Mouse (Mus musculus) layer of hippocampus, postnatal 10 days (tissue): Measurements from ENCODE around the gene Lct. TPM values are rescaled to one million over a fixed set of nuclear protein-coding genes. Genes with fewer than 3 reads are reported as not detected.
"Not testable (repeated sequence)": the region's sequence is repeated elsewhere in the genome, so short reads cannot be mapped to it uniquely, and the experiment has no call there.

Experiments
- DNase-seq, 2 experiments: peaks; one replicate each; pipeline ENCODE4 v3.0.0; 2021; ENCODE audit warnings: low spot score in 2 of 2
- total RNA-seq, 2 experiments: library from RNA; stranded (reverse); gene quantifications; 2 replicates each; pipeline ENCODE4 v1.2.3; 2021

Lct gene
- total RNA-seq, 2 experiments from 2014 or later = 16.6 to 20.2 TPM

DNA sequence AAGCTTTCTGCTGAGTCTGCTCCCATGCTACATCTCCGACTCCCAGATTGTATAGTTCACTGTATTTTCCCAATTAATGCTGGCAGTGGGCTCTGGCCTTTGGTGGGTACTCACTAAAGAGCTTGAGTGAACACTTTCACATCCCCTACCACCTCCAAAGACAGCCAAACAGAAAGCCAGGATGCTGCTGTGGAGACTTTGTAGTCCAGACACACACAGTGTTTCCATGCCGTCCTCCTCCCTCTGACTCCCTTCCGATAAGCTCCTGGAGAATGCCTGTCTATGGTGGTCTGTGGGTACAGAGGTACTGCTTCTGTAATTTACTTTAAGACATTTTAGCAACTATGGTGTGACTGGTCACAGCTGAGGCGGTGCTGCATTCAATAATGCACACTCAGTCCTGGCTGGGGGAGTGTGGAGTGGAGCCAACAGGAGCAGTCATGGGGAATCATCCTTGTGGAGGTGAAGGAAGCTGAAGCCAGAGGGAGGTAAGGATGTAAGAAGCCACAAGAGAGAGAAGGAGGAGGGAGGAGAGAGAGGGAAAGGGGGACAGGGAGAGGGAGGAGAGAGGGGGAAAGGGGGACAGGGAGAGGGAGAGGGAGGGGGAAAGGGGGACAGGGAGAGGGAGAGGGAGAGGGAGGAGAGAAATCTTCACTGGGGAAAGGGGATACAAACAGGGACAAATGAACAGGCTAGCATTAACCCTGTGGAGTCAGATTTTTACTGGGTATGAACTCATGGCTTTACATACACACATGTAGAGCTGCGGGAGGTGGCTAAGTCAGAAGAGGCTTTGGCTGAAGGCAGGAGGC is 32.2 kb downstream of the Lct start:
- no peak for DNase-seq

DNA sequence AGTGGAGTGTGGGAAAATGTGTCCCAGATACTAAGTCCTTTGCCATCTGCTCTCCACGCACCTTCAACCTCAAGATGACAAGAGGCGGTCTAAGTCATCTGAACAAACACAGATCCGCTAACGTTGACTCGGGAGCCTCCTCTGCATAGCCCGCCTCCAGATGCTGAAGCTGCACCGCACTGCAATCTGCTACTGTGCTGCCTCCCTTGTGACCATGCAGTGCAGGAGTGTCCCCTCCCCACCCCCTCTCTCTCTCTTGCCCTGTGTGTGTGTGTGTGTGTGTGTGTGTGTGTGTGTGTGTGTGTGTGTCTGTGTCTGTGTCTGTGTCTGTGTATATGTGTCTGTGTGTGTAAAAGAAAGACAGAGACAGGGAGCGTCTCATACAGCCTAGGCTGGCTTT is 32.8 kb downstream of the Lct start:
- DNase-seq = no peak

DNA sequence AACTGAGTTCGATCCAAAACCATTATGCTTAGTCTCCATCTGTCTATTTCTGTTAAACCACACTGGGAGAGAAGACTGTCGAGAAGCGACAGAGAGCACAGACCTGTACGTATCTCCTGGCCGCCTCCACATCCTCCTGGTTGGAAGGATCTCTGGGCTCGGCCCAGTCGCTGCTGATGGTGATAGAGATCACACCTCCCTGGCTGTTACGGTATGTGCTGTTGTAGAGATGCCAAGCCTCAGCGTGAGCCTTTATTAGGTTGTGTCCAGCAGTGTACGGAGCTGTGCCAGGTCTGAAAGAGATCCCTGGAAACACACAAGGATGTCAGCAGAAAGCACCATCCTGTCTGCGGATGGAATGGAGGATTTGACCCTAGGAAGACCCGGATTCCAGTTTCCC is 34.6 kb downstream of the Lct start:
- DNase-seq = no peak

DNA sequence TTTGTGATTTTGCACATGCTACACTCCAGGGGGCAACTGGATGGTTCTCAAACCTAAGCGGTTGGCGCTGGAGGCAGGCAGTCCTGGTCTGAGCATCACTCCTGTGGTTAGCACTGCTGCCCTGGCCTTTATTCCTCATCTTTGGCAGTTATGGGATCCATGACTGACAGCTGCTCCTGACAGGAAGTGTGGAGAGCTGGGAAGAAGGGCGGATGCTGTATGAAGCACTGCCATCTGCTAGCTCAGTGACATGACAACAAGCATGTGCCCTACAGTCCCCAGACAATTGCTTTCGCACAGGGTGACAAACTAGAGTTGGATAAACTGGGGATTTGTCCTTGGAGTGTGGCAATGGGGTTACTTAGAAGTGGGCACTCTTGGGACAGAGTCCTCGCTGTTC is 37.8 kb downstream of the Lct start:
- DNase-seq = peak in 1 of 2 experiments; percentile 33

DNA sequence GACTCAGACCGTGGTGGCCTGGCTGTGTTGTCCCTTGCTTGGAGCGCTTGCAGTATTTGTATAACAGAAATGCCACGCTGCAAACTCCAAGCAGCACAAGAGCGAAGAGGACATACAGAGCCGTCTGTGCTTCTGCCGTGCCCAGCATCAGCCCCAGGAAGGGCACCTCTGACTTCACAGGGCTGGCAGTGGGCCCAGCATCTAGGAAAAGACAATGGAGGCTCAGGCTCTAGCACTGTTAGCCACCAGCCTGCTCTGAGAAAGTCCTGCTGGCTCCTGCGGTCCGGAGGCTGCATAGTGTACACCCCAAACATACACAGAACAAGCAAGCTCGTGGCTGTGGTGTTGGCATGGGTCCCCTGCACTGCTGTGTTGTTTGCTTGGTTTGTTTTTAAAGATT is 43.0 kb downstream of the Lct start:
- DNase-seq = no peak

DNA sequence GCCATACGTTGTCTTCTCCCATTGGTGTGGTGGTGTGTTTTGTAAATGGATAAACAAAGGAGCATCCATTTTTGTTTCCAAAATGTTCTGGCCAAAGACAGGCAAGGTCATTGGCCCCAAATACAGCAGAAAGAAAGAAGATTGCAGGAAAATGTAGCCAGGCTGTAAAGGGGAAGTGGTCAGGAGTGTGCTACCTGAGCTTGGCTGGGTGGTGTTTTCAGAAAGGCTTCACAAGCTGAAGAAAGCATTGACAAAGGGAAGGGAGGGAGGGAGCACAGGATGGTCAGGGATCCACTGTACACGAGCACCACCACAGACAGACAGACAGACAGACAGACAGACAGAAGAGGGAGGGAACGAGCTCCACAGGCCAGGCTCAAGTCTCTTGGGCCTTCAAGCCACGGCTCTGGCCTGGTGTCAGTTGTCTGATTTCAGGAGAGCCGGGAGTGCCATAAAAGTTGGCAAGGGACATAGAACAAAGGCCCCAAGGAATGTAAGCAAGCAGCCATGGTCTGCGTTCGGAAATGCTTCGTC is 43.9 kb downstream of the Lct start:
- no peak for DNase-seq

DNA sequence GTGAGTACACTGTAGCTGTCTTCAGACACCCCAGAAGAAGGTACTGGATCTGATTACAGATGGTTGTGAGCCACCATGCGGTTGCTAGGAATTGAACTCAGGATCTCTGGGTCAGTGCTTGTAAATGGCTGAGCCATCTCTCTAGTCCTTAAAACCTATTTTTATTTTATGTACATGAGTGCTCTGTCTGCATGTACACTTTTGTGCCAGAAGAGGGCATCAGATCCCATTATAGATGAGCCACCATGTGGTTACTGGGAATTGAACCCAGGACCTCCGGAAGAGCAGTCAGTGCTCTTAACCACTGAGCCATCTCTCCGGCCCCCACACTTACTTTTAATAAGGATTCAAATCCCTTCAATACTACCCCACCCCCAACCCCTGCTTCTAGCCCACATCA is 45.2 kb downstream of the Lct start:
- DNase-seq = no peak

DNA sequence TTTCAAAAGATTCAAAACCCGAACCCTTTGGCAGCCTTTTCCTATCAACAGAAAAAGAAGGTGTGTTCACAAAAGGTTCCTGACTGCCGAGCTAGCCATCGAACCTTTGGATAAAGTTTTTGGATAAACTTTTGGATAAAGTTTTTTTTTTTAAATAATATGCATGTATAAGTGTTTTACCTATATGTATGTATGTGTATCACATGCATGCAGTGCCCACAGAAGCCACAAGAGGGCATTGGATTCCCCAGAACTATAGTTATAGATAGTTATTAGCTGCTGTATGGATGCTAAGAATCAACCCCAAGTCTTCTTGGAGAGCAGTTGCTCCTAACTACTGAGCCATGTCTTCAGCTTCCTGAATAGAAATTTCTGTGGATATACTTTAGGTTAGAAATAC is 46.4 kb downstream of the Lct start:
- no peak for DNase-seq

DNA sequence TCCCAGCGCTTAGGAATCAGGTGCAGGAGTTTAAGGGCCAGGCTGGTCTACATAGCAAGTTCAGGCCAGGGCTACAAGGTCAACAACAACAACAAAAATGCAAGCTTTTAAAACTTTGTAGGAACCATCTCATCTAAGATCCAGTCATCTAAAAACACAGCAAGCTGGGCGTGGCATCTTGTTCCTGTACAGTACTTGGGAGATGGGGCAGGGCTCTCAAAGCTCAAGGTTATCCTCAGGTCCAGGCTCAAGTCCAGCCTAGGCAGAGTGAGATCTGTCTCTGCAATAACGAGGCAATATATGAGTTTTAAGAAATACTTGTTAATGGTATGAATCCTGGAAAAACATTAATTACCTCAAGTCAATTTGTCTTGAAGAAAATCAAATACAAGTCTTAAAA is 49.6 kb downstream of the Lct start:
- no peak for DNase-seq

DNA sequence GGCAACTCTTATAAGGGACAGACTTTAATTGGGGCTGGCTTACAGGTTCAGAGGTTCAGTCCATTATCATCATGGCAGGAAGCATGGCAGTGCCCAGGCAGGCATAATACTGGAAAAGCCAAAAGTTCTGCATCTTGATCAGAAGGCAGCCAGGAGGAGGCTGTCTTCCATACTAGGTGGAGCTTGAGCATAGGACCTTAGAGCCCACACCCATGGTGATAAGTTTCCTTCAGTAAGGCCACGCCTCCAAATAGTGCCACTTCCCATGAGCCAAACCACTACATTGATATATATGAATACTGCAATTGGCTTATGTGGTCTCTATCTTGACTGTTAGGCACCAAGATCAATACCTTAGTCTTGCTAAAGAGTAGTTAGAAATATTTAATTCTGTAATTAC is 52.2 kb downstream of the Lct start:
- no peak for DNase-seq

DNA sequence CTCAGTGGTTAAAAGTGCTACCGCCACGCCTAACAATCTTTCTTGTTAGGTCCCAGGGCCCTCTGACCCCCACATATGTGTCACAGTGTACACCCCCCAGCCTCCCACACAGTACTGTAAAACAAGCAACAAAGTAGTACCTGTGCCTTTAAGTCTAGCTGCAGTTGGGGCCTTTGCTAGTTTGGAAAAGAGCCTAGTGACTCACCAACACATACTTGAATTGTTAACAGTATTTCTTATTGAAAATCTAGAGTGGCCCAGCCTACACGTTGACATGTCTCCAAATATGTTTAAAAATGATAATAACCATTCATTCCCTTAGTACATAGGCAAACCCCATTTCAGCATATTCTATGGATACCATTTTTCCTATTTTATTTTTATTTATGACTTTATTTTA is 57.4 kb downstream of the Lct start:
- no peak for DNase-seq

DNA sequence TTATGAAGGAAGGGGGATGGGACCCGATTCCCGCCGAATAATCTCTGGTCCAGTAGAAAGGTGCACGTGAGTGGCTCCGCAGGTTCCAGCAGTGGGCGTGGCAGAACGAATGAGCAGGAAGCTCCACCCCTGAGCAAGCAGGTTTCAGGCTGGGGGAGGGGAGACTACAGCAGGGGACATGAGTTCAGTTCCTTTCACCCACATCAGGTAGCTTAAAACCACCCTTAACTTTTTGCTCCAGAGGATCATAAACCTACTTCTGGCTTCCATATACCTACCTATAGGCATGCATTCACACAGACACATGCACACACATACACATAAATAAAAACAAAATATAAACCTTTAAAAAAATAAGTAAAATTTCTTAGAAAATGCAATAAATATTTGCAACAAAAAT is 61.1 kb downstream of the Lct start:
- not testable (repeated sequence) for DNase-seq

DNA sequence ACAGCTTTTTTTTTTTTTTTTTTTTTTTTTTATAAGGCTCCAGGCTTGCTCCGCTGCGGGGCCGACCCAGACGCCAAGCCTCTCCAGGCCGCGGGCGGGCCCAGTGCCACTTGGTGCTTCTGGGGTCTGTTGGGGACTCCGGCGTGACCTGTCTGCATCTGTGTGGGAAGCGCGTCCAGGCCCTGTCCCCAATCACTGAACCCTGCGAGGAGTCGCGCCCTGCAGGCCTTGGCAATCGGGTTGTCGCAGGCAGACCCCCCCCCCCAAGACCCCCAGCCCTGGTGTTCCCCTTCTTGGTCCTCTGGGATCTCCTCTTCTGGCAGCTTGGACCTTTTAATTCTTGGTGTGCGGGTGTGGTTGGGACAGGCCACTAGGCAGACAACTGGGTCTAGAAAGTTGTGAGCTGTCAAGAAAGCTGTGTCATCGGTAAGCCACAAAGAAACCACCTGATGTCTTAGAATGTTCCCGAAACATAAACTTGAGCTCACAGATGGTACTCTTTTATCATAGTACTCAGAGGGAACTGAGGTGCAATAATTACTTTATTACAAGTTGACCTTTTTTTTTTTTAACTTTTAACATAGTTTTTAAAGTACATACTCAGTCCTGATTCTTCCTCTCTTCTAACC is 83.3 kb downstream of the Lct start:
- DNase-seq = no peak

DNA sequence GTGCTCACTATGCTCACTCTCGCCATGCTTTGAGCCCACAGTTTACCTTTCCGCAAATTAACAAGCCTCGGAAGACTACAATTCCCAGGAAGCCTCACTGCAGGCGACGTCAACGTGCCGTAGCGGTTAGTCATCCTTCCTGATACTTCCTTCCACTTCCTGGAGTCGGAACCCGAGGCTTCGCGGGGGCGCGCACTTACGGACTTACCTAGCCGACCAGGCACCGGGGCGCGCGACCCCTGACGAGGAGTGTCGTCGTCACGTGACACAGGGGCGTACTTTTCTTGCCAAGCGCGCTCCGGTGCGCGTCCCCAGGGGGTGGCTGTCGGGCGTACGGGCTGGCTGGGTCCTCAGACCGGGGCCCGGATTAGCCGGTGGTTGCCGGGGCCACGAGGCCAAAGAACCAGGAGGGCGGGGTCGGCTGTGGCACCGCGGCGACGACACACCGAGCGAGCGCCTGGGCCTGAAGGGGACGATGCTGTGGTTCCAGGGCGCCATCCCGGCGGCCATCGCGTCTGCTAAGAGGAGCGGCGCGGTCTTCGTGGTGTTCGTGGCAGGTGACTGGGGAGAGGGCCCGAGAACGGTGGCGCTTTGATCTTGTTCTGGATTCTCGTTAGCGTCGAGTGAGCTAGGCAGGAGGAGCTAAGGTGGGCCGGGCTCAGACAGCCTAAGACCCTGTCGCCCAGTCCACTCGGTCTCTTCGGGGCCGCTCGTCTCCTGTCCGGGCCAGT is 84.0 kb downstream of the Lct start:
- peak; percentile 88 to 92 for DNase-seq

DNA sequence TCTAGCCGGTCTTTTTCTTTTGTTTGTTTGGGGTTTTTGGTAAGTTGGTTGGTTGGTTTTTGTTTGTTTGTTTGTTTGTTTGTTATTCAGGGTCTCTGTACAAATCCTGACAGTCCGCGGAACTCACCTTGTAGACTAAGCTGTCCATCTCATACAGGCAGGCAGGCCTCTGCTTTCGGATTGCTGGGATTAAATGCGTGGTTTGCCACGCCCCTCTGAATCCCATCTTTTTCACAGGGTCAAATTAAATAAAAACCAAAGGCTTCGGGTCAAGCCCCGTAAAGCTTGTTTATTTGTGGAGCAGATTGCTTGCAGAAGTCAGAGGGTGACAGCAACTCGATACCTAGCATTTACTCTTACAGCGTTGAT is 84.5 kb downstream of the Lct start, which contains the start of gene Ubxn4:
TSS of gene Ubxn4 (plus strand) at position 338 of the 369 bp plus-strand sequence.
- DNase-seq = no peak

DNA sequence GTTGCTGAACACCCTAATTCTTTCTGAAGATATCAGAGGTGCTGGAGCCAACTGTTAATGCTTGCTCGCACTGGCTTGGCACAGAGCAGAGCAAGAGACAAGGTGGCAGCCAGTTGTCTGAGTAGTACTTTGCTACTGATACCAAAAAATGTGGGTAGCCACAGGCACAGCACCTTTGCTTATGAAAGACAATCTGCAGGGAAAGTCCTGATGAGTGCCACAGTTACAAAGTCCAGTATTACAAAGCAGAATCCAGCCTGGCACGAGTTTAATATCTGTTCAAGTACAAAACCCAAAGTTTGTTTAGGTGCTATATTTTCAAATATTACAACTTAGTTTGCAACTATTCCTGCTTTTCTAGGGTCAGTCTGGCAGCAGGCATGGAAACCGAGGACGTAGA is 92.9 kb downstream of the Lct start:
- DNase-seq = no peak

Other genes starting within 250 kb of the Lct start
- gene Zranb3, start 225.3 kb downstream of the Lct start, total RNA-seq = 1 to 10 TPM; 8.0 to 9.0 TPM
- gene R3hdm1, start 225.0 kb downstream of the Lct start, total RNA-seq = 100 to 1,000 TPM; 242 to 249 TPM
- 10 to 100 TPM; 58.8 to 63.6 TPM for gene Ubxn4, start 84.4 kb downstream of the Lct start, total RNA-seq
- gene Mcm6, start 31.3 kb upstream of the Lct start, total RNA-seq = 10 to 100 TPM; 18.6 to 20.6 TPM
- 10 to 100 TPM; 70.2 to 77.2 TPM for gene Dars, start 89.0 kb upstream of the Lct start, total RNA-seq